Mouse (Mus musculus) thymus, adult 2 months (tissue): ENCODE measurements around the gene Ogfod1.

Source experiments
- CTCF ChIP-seq: fragments of 200-500 bp; IDR thresholded peaks from 2 replicates; pipeline ENCODE4 v1.5.1; 2012; ENCODE audit warnings: mild to moderate bottlenecking, control low read depth, low read length, moderate library complexity, borderline replicate concordance; ENCODE audit not compliant: control insufficient read depth, poor library complexity, insufficient read depth; ENCODE audit errors: extremely low read depth
- POLR2A ChIP-seq: fragments of 200-500 bp; IDR thresholded peaks from 2 replicates; pipeline ENCODE4 v1.6.1; 2012; ENCODE audit warnings: mild to moderate bottlenecking, low read length, control low read depth, moderate library complexity; ENCODE audit not compliant: control insufficient read depth, poor library complexity, insufficient read depth; ENCODE audit errors: extremely low read depth

DNA sequence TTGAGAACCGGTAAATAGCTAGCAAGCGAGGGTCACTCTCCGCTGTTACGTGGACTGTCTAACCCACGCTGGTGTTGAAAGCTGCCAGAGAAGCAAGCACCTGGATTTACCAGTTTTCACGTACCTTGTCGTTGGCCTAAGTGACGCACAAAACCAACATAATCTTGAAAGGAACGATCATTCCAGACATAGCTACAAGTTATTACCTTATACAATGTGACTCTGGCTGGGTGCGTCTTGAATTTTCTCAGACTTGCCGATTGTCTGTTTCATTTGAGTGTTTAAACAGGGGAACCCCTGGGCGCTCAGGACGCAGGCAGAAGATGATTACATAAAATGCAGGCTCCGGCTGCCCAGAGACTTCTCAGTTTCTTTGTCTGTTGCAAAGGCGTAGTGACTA is 808 bp downstream of the Ogfod1 start:
- TF ChIP-seq CTCF: no peak
- TF ChIP-seq POLR2A: no peak
